Mouse (Mus musculus) forebrain, embryonic 13.5 days (tissue): ENCODE measurements around the gene Haus5. TPM values are rescaled to one million over a fixed set of nuclear protein-coding genes. Genes with fewer than 3 reads are reported as not detected.
A peak's percentile ranks its signal among the peaks of the same experiment; 100 is the strongest.

Experiments used
- ATAC-seq: fragments of 200-750 bp; cut with Nextera tagmentation; 2 replicates; pipeline ENCODE4 v1.8.0; 2017
- H3K27ac ChIP-seq: fragments of 300-500 bp; sonication (generic); 2 replicates; pipeline ENCODE4 v1.5.1; 2015; ENCODE audit warnings: inconsistent platforms, mild to moderate bottlenecking, moderate library complexity
- H3K27me3 ChIP-seq: fragments of 300-500 bp; sonication (generic); 2 replicates; pipeline ENCODE4 v1.6.1; 2015; ENCODE audit warnings: mild to moderate bottlenecking, inconsistent platforms
- H3K36me3 ChIP-seq: fragments of 300-500 bp; sonication (generic); 2 replicates; pipeline ENCODE4 v1.6.1; 2015; ENCODE audit warnings: mild to moderate bottlenecking, inconsistent platforms; ENCODE audit not compliant: poor library complexity, severe bottlenecking
- H3K4me1 ChIP-seq: fragments of 300-500 bp; sonication (generic); 2 replicates; pipeline ENCODE4 v1.6.1; 2015; ENCODE audit warnings: inconsistent platforms
- H3K4me2 ChIP-seq: fragments of 300-500 bp; sonication (generic); 2 replicates; pipeline ENCODE4 v1.6.1; 2015; ENCODE audit warnings: inconsistent platforms, mild to moderate bottlenecking, moderate library complexity
- H3K4me3 ChIP-seq: fragments of 300-500 bp; sonication (generic); 2 replicates; pipeline ENCODE4 v1.5.1; 2015; ENCODE audit warnings: mild to moderate bottlenecking, inconsistent platforms
- H3K9ac ChIP-seq: fragments of 300-500 bp; sonication (generic); 2 replicates; pipeline ENCODE4 v1.6.1; 2015; ENCODE audit warnings: mild to moderate bottlenecking, inconsistent platforms
- H3K9me3 ChIP-seq: fragments of 300-500 bp; sonication (generic); replicated peaks from 2 replicates; pipeline ENCODE4 v1.6.1; 2016; ENCODE audit warnings: inconsistent platforms
- WGBS: fragments of 180-500 bp; shearing (Covaris S2); methylation state at CpG from one replicate; pipeline ENCODE4 v1.1.7; 2015; 5-methylcytosine and 5-hydroxymethylcytosine counted together
- polyA plus RNA-seq: library from polyadenylated mRNA; unstranded; fragments of >200 nt; fragmentation: Nextera tagmentation; extraction: Ambion mirVana; gene quantifications from 2 replicates; pipeline ENCODE4 v1.2.1, GENCODE M21; 2015

The Haus5 gene
- 52.7 and 57.2 TPM in 2 replicates for polyA plus RNA-seq

GRCm38 (mm10) chr7:30664529-30665200 lies at the start of gene Haus5:
Haus5 (minus strand) TSS chr7:30664994.
- Histone ChIP-seq H3K9me3 (no peaks in the 10 kb centered on the region), H3K9ac (peak within 1 kb of the TSS; percentile 71), H3K36me3 (peaks cover 33% of the 10 kb centered on the region), H3K27me3 (peaks cover 6% of the 10 kb centered on the region; the same call in 1 of the 2 replicates), H3K27ac (0 out of 2 replicates have a peak within 1 kb of the TSS, but pooled peaks have one; percentile 8), H3K4me3 (peak within 1 kb of the TSS; percentile 59), H3K4me1 (peaks cover 10% of the 10 kb centered on the region), H3K4me2 (peak within 1 kb of the TSS; percentile 80)
- peak; percentile 97 for ATAC-seq
- WGBS = under 1% methylated on average over 34 of the region's 34 CpGs

- H3K27ac ChIP-seq = no peak within 1 kb of the TSS
- peaks cover 32% of the 10 kb centered on the region for H3K27me3 ChIP-seq
- H3K4me3 ChIP-seq = no peak within 1 kb of the TSS
- WGBS = 86% methylated on average over 3 of the region's 3 CpGs
- H3K9ac ChIP-seq = no peak within 1 kb of the TSS
- H3K4me2 ChIP-seq = no peak within 1 kb of the TSS
- H3K4me1 ChIP-seq = peaks cover 2% of the 10 kb centered on the region; the same call in 1 of the 2 replicates
- no peaks in the 10 kb centered on the region for H3K36me3 ChIP-seq
- no peaks in the 10 kb centered on the region for H3K9me3 ChIP-seq
- ATAC-seq = no peak
These were observed 47.1 kb upstream of the Haus5 start, which contains the start of gene Atp4a for GRCm38 (mm10) chr7:30711942-30712341. Atp4a (plus strand) TSS chr7:30712209.

- ATAC-seq = no peak
- Histone ChIP-seq H3K36me3 (no peaks in the 10 kb centered on the region), H3K4me2 (no peak overlapping the region), H3K4me1 (no peaks in the 10 kb centered on the region), H3K4me3 (no peak overlapping the region), H3K27ac (no peak overlapping the region), H3K9me3 (no peaks in the 10 kb centered on the region), H3K9ac (no peak overlapping the region), H3K27me3 (no peaks in the 10 kb centered on the region)
- WGBS = 92% methylated on average over 1 of the region's 1 CpGs
These were observed 42.6 kb upstream of the Haus5 start for GRCm38 (mm10) chr7:30707441-30707840.

DNA sequence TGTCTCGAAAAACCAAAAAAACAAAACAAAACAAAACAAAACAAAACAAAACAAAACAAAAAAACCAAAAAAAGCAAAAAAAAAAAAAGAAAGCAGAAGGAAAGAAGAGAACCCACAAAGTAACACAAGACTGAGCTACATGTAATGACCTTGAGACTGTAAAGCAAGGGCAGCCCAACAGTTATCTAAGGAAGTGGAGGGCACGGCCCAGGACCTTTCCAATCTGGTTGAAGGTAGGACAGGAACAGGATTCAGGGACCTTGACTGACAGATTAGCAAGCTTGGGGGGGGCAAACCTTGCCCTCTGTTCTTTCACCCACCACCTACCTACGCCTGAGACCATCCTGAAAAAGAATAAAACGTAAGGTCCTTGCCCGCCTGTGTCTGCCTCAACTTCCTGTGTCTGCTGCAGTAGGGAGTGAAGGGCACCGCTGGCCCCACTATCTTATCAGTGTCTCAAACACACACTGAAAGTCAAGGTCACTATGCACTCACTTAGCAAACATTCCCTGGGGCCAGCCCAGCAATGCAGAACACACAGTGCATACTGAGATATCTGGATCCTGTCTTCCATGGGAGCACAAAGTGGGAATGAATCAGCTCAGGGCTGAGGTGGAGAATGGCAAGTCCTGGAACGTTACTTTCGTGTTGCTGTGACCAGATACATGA lies 41.6 kb upstream of the Haus5 start:
- Histone ChIP-seq H3K4me1 (no peaks in the 10 kb centered on the region), H3K27ac (no peak overlapping the region), H3K4me3 (no peak overlapping the region), H3K4me2 (no peak overlapping the region), H3K9ac (no peak overlapping the region), H3K36me3 (no peaks in the 10 kb centered on the region), H3K9me3 (no peaks in the 10 kb centered on the region), H3K27me3 (0 out of 2 replicates have a peak, but pooled peaks cover 7% of the 10 kb centered on the region)
- ATAC-seq = no peak
- 83% methylated on average over 8 of the region's 8 CpGs for WGBS

DNA sequence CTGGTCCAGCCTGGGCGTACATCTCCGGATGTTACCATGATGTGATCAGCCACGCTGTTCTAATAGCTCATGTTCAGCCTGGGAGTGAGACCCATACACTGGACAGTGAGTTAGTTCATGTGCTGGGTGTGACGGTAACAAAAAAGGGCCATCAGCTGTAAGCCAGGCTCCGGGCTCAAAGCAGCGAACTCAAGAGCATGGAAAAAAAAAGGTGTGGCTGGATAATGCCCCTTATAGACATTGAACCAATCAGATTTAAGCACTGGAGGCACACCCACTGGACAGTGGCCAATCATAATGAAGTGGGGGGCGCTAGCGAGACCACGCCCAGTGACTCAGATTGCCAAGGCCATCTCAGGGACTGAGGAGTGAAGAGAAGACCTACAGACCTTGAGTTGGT lies 33.8 kb upstream of the Haus5 start, which contains the start of gene 2200002J24Rik:
Gene 2200002J24Rik (plus strand): TSS at position 338 of the 400 bp plus-strand sequence.
- no peak within 1 kb of the TSS for H3K4me2 ChIP-seq
- H3K27me3 ChIP-seq = 0 out of 2 replicates have a peak, but pooled peaks cover 7% of the 10 kb centered on the region
- H3K9ac ChIP-seq = no peak within 1 kb of the TSS
- no peaks in the 10 kb centered on the region for H3K36me3 ChIP-seq
- 40% methylated on average over 9 of the region's 9 CpGs for WGBS
- no peaks in the 10 kb centered on the region for H3K4me1 ChIP-seq
- no peak within 1 kb of the TSS for H3K27ac ChIP-seq
- no peak for ATAC-seq
- H3K4me3 ChIP-seq = no peak within 1 kb of the TSS
- no peaks in the 10 kb centered on the region for H3K9me3 ChIP-seq

- H3K4me2 ChIP-seq = no peak overlapping the region
- 69% methylated on average over 5 of the region's 5 CpGs for WGBS
- ATAC-seq = no peak
These were observed 33.3 kb upstream of the Haus5 start for GRCm38 (mm10) chr7:30698101-30698500.

DNA sequence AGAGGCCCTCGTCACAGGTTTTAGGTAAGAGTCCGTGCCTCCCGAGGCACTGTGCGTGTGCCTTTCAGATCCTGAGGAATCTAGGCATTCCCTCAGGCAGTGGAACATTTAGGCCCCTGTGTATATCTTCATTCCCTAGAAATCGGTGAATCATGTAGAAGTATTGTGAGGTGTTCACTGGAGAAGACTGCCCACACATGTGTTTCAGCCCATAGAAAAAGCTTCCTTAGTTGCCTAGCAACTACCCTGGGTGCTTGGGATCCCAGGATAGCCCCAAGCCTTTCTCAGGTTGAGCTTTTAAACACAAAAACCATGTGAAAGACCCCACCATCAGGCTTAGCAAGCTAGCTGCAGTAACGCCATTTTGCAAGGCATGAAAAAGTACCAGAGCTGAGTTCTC lies 23.5 kb upstream of the Haus5 start:
- Histone ChIP-seq H3K4me1 (no peaks in the 10 kb centered on the region), H3K4me3 (no peak overlapping the region), H3K27me3 (peaks cover 23% of the 10 kb centered on the region), H3K36me3 (no peaks in the 10 kb centered on the region), H3K4me2 (no peak overlapping the region), H3K9ac (no peak overlapping the region), H3K9me3 (no peaks in the 10 kb centered on the region), H3K27ac (no peak overlapping the region)
- WGBS = 66% methylated on average over 6 of the region's 6 CpGs
- ATAC-seq = no peak

More at GRCm38 (mm10) chr7:30698101-30698500, 33.3 kb upstream of the Haus5 start:
- no peak overlapping the region for H3K27ac ChIP-seq
- no peaks in the 10 kb centered on the region for H3K4me1 ChIP-seq
- H3K9me3 ChIP-seq = no peaks in the 10 kb centered on the region
- H3K4me3 ChIP-seq = no peak overlapping the region
- no peaks in the 10 kb centered on the region for H3K36me3 ChIP-seq
- H3K9ac ChIP-seq = no peak overlapping the region
- 0 out of 2 replicates have a peak, but pooled peaks cover 7% of the 10 kb centered on the region for H3K27me3 ChIP-seq

DNA sequence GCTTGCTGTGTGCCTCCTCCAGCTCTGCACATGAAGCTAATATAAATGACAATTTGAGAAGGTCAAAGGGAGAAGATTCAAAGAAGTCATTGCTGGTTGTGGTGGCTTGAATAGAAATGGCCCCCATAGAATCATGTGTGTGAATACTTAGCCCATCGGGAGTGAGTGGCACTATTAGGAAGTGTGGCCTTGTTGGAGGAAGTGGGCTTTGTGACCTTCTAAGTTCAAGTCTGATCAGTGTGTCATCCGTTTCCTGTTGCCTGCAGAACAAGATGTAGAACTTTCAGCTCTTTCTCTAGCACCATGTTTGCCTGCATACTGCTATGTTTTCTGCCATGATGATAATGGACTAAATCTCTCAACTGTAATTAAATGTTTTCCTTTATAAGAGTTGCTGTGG lies 18.6 kb upstream of the Haus5 start:
- Histone ChIP-seq H3K4me1 (no peaks in the 10 kb centered on the region), H3K4me3 (no peak overlapping the region), H3K4me2 (no peak overlapping the region), H3K27ac (no peak overlapping the region), H3K36me3 (no peaks in the 10 kb centered on the region), H3K9me3 (no peaks in the 10 kb centered on the region), H3K9ac (no peak overlapping the region), H3K27me3 (peaks cover 23% of the 10 kb centered on the region)
- no peak for ATAC-seq
- 84% methylated on average over 2 of the region's 2 CpGs for WGBS

GRCm38 (mm10) chr7:30681897-30682296 lies 17.1 kb upstream of the Haus5 start:
- no peak overlapping the region for H3K27ac ChIP-seq
- no peaks in the 10 kb centered on the region for H3K9me3 ChIP-seq
- H3K36me3 ChIP-seq = no peaks in the 10 kb centered on the region
- H3K4me1 ChIP-seq = no peaks in the 10 kb centered on the region
- no peak overlapping the region for H3K9ac ChIP-seq
- H3K4me2 ChIP-seq = no peak overlapping the region
- no peak for ATAC-seq
- H3K4me3 ChIP-seq = no peak overlapping the region
- peaks cover 10% of the 10 kb centered on the region for H3K27me3 ChIP-seq
- WGBS = 70% methylated on average over 5 of the region's 5 CpGs

DNA sequence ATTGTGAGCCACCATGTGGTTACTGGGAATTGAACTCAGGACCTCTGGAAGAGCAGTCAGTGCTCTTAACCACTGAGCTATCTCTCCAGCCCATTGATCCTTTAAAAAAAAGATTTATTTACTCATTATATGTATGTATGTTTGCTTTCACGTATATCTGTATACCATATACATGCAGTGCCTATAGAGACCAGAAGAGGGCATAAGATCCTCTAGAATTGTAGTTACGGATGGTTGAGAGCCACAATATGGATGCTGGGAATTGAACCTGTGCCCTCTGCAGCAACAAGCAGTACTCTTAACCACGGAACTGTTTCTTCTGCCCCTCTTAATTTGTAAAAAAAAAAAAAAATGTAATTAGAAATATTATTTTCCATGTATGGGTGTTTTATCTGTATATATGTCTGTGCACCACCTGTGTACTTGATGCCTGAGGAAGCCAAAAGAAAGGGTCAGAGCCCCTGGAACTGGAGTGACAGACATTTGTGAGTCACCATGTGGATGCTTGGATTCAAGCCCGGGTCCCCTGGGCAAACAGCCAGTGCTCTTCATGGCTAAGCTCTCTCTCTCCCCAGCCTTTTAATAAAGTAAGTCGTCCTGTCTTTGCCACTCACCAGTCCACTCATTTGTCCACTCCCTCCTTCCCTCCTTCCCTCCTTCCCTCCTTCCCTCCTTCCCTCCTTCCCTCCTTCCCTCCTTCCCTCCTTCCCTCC lies 13.6 kb upstream of the Haus5 start:
- WGBS = 59% methylated on average over 5 of the region's 5 CpGs
- no peak for ATAC-seq
- no peaks in the 10 kb centered on the region for H3K36me3 ChIP-seq

GRCm38 (mm10) chr7:30671480-30671879 lies 6.7 kb upstream of the Haus5 start, which contains the start of gene Pmis2:
Pmis2 (minus strand) TSS chr7:30671605.
- Histone ChIP-seq H3K9ac (no peak within 1 kb of the TSS), H3K4me2 (no peak within 1 kb of the TSS), H3K27ac (no peak within 1 kb of the TSS), H3K9me3 (no peaks in the 10 kb centered on the region), H3K27me3 (peaks cover 6% of the 10 kb centered on the region; the same call in 1 of the 2 replicates), H3K4me3 (no peak within 1 kb of the TSS), H3K4me1 (no peaks in the 10 kb centered on the region), H3K36me3 (no peaks in the 10 kb centered on the region)
- 74% methylated on average over 9 of the region's 9 CpGs for WGBS
- no peak for ATAC-seq

More for the DNA sequence above, 13.6 kb upstream of the Haus5 start:
- H3K27ac ChIP-seq = no peak overlapping the region
- H3K9ac ChIP-seq = no peak overlapping the region
- H3K4me3 ChIP-seq = no peak overlapping the region
- H3K4me2 ChIP-seq = no peak overlapping the region
- H3K9me3 ChIP-seq = no peaks in the 10 kb centered on the region
- H3K4me1 ChIP-seq = no peaks in the 10 kb centered on the region
- peaks cover 5% of the 10 kb centered on the region; the same call in 1 of the 2 replicates for H3K27me3 ChIP-seq

- peaks cover 9% of the 10 kb centered on the region for H3K4me1 ChIP-seq
These were observed 4.4 kb upstream of the Haus5 start for GRCm38 (mm10) chr7:30669229-30669628.

More at GRCm38 (mm10) chr7:30669229-30669628, 4.4 kb upstream of the Haus5 start:
- no peak overlapping the region for H3K4me3 ChIP-seq
- no peaks in the 10 kb centered on the region for H3K9me3 ChIP-seq
- no peak for ATAC-seq
- peaks cover 6% of the 10 kb centered on the region; the same call in 1 of the 2 replicates for H3K27me3 ChIP-seq
- WGBS = 47% methylated on average over 3 of the region's 3 CpGs
- H3K9ac ChIP-seq = no peak overlapping the region
- H3K27ac ChIP-seq = no peak overlapping the region
- no peaks in the 10 kb centered on the region for H3K36me3 ChIP-seq
- no peak overlapping the region for H3K4me2 ChIP-seq
